Mouse (Mus musculus) midbrain, embryonic 12.5 days (tissue): ENCODE data around the gene Kcnk10. TPM values are rescaled to one million over a fixed set of nuclear protein-coding genes. Genes with fewer than 3 reads are reported as not detected.
"Not testable (repeated sequence)": the region's sequence is repeated elsewhere in the genome, so short reads cannot be mapped to it uniquely, and the experiment has no call there.

Source experiments
- ATAC-seq: fragments of 200-750 bp; cut with Nextera tagmentation; 2 replicates; pipeline ENCODE4 v1.8.0; 2017; ENCODE audit warnings: low read depth, moderate TSS enrichment, moderate library complexity; ENCODE audit not compliant: low FRiP score
- H3K27ac ChIP-seq: fragments of 300-500 bp; sonication (generic); replicated peaks from 2 replicates; pipeline ENCODE4 v1.5.1; 2016; ENCODE audit warnings: mild to moderate bottlenecking
- H3K27me3 ChIP-seq: fragments of 300-500 bp; sonication (generic); 2 replicates; pipeline ENCODE4 v1.6.1; 2016; ENCODE audit warnings: mild to moderate bottlenecking
- H3K36me3 ChIP-seq: fragments of 300-500 bp; sonication (generic); 2 replicates; pipeline ENCODE4 v1.6.1; 2016
- H3K4me1 ChIP-seq: fragments of 300-500 bp; sonication (generic); 2 replicates; pipeline ENCODE4 v1.6.1; 2016
- H3K4me2 ChIP-seq: fragments of 300-500 bp; sonication (generic); replicated peaks from 2 replicates; pipeline ENCODE4 v1.6.1; 2016; ENCODE audit warnings: mild to moderate bottlenecking, moderate library complexity
- H3K4me3 ChIP-seq: fragments of 300-500 bp; sonication (generic); 2 replicates; pipeline ENCODE4 v1.5.1; 2016; ENCODE audit warnings: mild to moderate bottlenecking
- H3K9ac ChIP-seq: fragments of 300-500 bp; sonication (generic); replicated peaks from 2 replicates; pipeline ENCODE4 v1.6.1; 2016; ENCODE audit warnings: mild to moderate bottlenecking, moderate library complexity
- H3K9me3 ChIP-seq: fragments of 300-500 bp; sonication (generic); 2 replicates; pipeline ENCODE4 v1.6.1; 2016; ENCODE audit warnings: mild to moderate bottlenecking
- WGBS: fragments of 180-500 bp; shearing (Covaris S2); methylation state at CpG from one replicate; pipeline ENCODE4 v1.1.7; 2016; 5-methylcytosine and 5-hydroxymethylcytosine counted together
- polyA plus RNA-seq: library from polyadenylated mRNA; unstranded; fragments of >200 nt; fragmentation: Nextera tagmentation; extraction: Ambion mirVana; gene quantifications from 2 replicates; pipeline ENCODE4 v1.2.1, GENCODE M21; 2016

Gene Kcnk10
- 49.5 and 59.0 TPM in 2 replicates for polyA plus RNA-seq

- Histone ChIP-seq H3K27ac (peak within 1 kb of the TSS; percentile 75), H3K9ac (peak within 1 kb of the TSS; percentile 72), H3K27me3 (peaks cover 8% of the 10 kb centered on the region), H3K9me3 (no peaks in the 10 kb centered on the region), H3K4me1 (peaks cover 36% of the 10 kb centered on the region), H3K4me2 (peak within 1 kb of the TSS; percentile 71), H3K36me3 (no peaks in the 10 kb centered on the region), H3K4me3 (peak within 1 kb of the TSS; percentile 76)
- WGBS, result under 1% methylated on average over 22 of the region's 22 CpGs
- peak; percentile 10 for ATAC-seq
Observed at GRCm38 (mm10) chr12:98577861-98578360, at the start of gene Kcnk10. Gene Kcnk10, minus strand, starts transcription at chr12:98578310.

DNA sequence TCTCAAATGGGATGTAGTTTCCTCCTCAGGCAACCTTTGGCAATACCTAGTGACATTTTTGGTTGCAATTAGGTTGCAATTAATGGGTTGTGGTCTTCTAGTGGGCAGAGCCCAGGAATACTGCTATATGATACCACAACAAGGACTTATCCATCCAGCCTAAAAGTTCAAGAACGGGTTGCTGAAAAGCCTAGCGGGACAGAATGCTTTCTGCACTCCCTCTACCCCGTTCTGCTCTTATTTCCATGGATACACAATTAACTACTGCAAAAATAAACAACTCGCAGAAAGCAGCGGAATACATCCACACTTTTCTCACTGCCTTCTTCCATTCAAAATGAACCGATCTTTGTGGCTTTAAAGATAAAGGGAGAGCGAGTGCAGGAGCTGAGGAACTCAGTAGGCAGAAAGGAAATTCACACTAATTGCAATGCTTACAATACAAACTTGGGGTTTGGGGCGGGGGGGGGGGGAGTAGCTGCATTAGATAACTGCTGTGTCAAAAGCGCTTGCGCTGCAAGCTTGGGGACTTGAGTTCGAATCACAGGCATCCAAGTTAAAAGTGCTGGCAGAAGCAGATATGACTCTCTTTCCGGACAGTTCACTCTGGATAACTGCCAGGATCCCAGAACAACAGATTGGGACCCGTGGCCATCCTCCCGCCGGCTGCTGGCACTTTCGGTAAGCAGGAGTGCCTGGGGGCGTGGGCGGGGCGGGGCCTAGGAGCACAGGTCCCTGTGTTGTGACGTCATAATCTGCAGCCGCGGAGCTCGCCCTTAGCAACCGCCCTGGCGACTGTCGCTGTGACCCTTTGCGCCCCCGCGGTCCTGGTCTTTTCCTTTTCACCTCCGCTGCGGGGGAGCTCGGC is 49.5 kb upstream of the Kcnk10 start, which contains the start of gene Spata7:
Gene Spata7 (plus strand): TSS at position 766 of the 868 bp plus-strand sequence.
- 4% methylated on average over 32 of the region's 32 CpGs for WGBS
- H3K4me2 ChIP-seq, result peak within 1 kb of the TSS; percentile 70
- peak within 1 kb of the TSS; percentile 72 for H3K4me3 ChIP-seq
- ATAC-seq, result peak; percentile 94
- H3K9ac ChIP-seq, result peak within 1 kb of the TSS; percentile 74
- H3K36me3 ChIP-seq, result 0 out of 2 replicates have a peak, but pooled peaks cover under 1% of the 10 kb centered on the region
- no peaks in the 10 kb centered on the region for H3K9me3 ChIP-seq
- peak within 1 kb of the TSS; percentile 63 for H3K27ac ChIP-seq
- peaks cover 5% of the 10 kb centered on the region for H3K4me1 ChIP-seq
- no peaks in the 10 kb centered on the region for H3K27me3 ChIP-seq

GRCm38 (mm10) chr12:98623266-98623665 is 45.2 kb upstream of the Kcnk10 start:
- not testable (repeated sequence) for ATAC-seq, H3K9ac ChIP-seq, H3K27me3 ChIP-seq, H3K4me3 ChIP-seq, H3K4me1 ChIP-seq, H3K9me3 ChIP-seq, H3K36me3 ChIP-seq, H3K4me2 ChIP-seq, H3K27ac ChIP-seq
- WGBS, result 93% methylated on average over 10 of the region's 10 CpGs

DNA sequence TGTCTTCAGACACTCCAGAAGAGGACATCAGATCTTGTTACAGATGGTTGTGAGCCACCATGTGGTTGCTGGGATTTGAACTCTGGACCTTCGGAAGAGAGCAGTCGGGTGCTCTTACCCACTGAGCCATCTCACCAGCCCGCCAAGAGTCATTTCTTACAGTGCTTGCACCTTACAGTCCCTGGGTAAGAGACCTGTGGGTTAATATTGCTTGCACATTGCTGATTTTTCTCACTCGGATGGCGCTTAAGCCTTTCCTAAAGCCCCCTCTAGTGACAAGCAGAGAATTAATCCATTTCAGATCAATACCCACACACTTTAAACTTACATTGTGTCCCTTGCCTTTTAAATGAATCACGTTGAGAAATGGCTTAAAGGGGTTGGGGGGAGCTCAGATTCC is 42.8 kb upstream of the Kcnk10 start:
- not testable (repeated sequence) for H3K4me1 ChIP-seq, H3K27ac ChIP-seq, H3K27me3 ChIP-seq, H3K36me3 ChIP-seq, H3K9me3 ChIP-seq, H3K9ac ChIP-seq, H3K4me3 ChIP-seq, H3K4me2 ChIP-seq
- 40% methylated on average over 6 of the region's 6 CpGs for WGBS
- ATAC-seq, result 0 out of 2 replicates have a peak, but pooled peaks have one; percentile 60

GRCm38 (mm10) chr12:98619496-98619895 is 41.4 kb upstream of the Kcnk10 start:
- Histone ChIP-seq H3K27ac (no peak overlapping the region), H3K27me3 (no peaks in the 10 kb centered on the region), H3K36me3 (no peaks in the 10 kb centered on the region), H3K9me3 (no peaks in the 10 kb centered on the region), H3K4me1 (no peaks in the 10 kb centered on the region), H3K4me2 (no peak overlapping the region), H3K9ac (no peak overlapping the region), H3K4me3 (no peak overlapping the region)
- WGBS, result 74% methylated on average over 2 of the region's 2 CpGs
- ATAC-seq, result no peak

GRCm38 (mm10) chr12:98615746-98616145 is 37.6 kb upstream of the Kcnk10 start:
- ATAC-seq, result no peak
- Histone ChIP-seq H3K27ac (no peak overlapping the region), H3K4me2 (no peak overlapping the region), H3K27me3 (no peaks in the 10 kb centered on the region), H3K4me3 (no peak overlapping the region), H3K9ac (no peak overlapping the region), H3K36me3 (no peaks in the 10 kb centered on the region), H3K4me1 (no peaks in the 10 kb centered on the region), H3K9me3 (no peaks in the 10 kb centered on the region)
- WGBS, result 56% methylated on average over 5 of the region's 5 CpGs

DNA sequence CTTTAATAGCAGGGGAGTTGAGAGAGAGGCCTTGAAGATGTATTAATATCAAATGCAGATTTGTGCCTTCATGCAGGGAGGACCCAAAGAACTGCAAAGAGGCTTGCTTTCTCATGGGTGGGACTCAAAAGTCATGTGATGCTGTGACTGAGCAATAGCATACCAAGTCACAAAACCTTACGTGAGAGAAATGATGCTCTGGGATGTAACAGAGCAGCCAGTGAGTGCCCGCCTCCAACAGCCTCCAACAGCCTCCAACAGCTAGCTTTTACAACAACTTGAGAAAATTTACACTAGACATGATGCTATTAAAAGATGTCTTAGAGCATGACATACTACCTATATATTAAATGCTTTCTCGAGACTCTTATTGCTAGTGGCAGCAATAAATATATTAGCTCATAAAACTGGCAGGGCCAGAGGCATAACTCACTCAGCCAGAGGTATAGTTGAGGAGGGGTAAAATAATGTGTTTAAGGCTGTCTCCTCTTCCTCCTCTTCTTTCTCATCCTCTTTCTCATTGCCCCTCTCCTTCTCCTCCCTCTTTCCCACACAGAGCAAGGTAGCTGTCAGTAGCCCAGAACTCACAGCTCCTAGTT is 36.9 kb upstream of the Kcnk10 start:
- 88% methylated on average over 3 of the region's 3 CpGs for WGBS
- H3K27ac ChIP-seq, result no peak overlapping the region
- H3K9ac ChIP-seq, result no peak overlapping the region
- no peak overlapping the region for H3K4me3 ChIP-seq
- no peak overlapping the region for H3K4me2 ChIP-seq
- H3K27me3 ChIP-seq, result no peaks in the 10 kb centered on the region
- H3K4me1 ChIP-seq, result no peaks in the 10 kb centered on the region
- no peaks in the 10 kb centered on the region for H3K9me3 ChIP-seq
- ATAC-seq, result no peak
- H3K36me3 ChIP-seq, result no peaks in the 10 kb centered on the region

GRCm38 (mm10) chr12:98610341-98610740 is 32.2 kb upstream of the Kcnk10 start:
- Histone ChIP-seq H3K4me2 (no peak overlapping the region), H3K36me3 (no peaks in the 10 kb centered on the region), H3K4me1 (no peaks in the 10 kb centered on the region), H3K27me3 (no peaks in the 10 kb centered on the region), H3K9me3 (no peaks in the 10 kb centered on the region), H3K27ac (no peak overlapping the region), H3K9ac (no peak overlapping the region), H3K4me3 (no peak overlapping the region)
- no peak for ATAC-seq
- 77% methylated on average over 3 of the region's 3 CpGs for WGBS

DNA sequence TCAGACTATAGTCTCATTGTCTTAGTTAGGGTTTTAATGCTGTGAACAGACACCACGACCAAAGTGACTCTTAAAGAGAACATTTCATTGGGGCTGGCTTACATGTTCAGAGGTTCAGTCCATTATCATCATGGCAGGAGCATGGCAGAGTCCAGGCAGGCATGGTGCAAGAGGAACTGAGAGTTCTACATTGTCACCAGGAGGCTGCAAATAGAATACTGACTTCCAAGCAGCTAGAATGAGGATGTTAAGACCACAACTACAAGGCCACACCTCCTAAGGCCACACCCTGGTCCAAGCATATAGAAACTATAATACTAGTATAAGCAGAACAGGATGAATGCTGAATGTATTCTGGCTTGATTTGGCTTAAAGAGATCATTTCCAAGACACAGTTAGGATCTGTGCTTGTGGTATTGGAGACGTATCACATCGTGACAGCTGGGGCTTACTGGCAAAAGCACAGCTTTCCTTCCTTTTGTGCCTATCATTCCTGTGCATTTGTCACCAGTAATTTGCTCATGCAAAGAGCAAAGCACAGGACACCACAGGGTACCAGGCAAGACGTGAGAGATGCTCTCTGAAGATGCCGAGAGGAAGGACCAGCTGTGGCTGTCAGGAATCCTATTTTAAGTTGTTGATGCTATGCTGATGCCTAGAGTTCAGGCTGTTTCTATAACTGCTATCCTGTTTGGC is 28.6 kb upstream of the Kcnk10 start:
- Histone ChIP-seq H3K9ac (no peak overlapping the region), H3K4me2 (no peak overlapping the region), H3K36me3 (no peaks in the 10 kb centered on the region), H3K27me3 (no peaks in the 10 kb centered on the region), H3K27ac (no peak overlapping the region), H3K4me1 (no peaks in the 10 kb centered on the region), H3K4me3 (no peak overlapping the region), H3K9me3 (no peaks in the 10 kb centered on the region)
- 66% methylated on average over 5 of the region's 5 CpGs for WGBS
- ATAC-seq, result no peak

- no peak overlapping the region for H3K27ac ChIP-seq
- 81% methylated on average over 1 of the region's 1 CpGs for WGBS
- no peak for ATAC-seq
- no peak overlapping the region for H3K4me2 ChIP-seq
- H3K4me1 ChIP-seq, result no peaks in the 10 kb centered on the region
- no peak overlapping the region for H3K9ac ChIP-seq
- H3K27me3 ChIP-seq, result no peaks in the 10 kb centered on the region
- H3K36me3 ChIP-seq, result no peaks in the 10 kb centered on the region
- no peaks in the 10 kb centered on the region for H3K9me3 ChIP-seq
- H3K4me3 ChIP-seq, result no peak overlapping the region
Observed at GRCm38 (mm10) chr12:98605264-98605663, 27.2 kb upstream of the Kcnk10 start.

- H3K9ac ChIP-seq, result no peak overlapping the region
- ATAC-seq, result no peak
- no peak overlapping the region for H3K4me3 ChIP-seq
- H3K36me3 ChIP-seq, result no peaks in the 10 kb centered on the region
- WGBS, result 53% methylated on average over 6 of the region's 6 CpGs
- no peak overlapping the region for H3K4me2 ChIP-seq
- no peak overlapping the region for H3K27ac ChIP-seq
- peaks cover 5% of the 10 kb centered on the region; the same call in 1 of the 2 replicates for H3K9me3 ChIP-seq
- no peaks in the 10 kb centered on the region for H3K4me1 ChIP-seq
- no peaks in the 10 kb centered on the region for H3K27me3 ChIP-seq
Observed at GRCm38 (mm10) chr12:98602114-98602513, 24.0 kb upstream of the Kcnk10 start.

- H3K4me1 ChIP-seq, result no peaks in the 10 kb centered on the region
- H3K9me3 ChIP-seq, result peaks cover 7% of the 10 kb centered on the region; the same call in 1 of the 2 replicates
- H3K4me2 ChIP-seq, result no peak overlapping the region
- ATAC-seq, result no peak
- no peaks in the 10 kb centered on the region for H3K27me3 ChIP-seq
- no peak overlapping the region for H3K4me3 ChIP-seq
- no peak overlapping the region for H3K27ac ChIP-seq
- no peak overlapping the region for H3K9ac ChIP-seq
- no peaks in the 10 kb centered on the region for H3K36me3 ChIP-seq
- WGBS, result 87% methylated on average over 5 of the region's 5 CpGs
Observed at GRCm38 (mm10) chr12:98600861-98601260, 22.8 kb upstream of the Kcnk10 start.
